Mouse (Mus musculus) right cerebral cortex, postnatal 10 days (tissue): ENCODE measurements at regions not wholly inside any gene's neighbourhood (a gene's known extent, or its start where the extent isn't known, plus 50 kb on each side); places are given as distances from the start of the nearest gene placed in this dataset.

ENCODE experiments used
- DNase-seq, 2 experiments: peaks; one replicate each; pipeline ENCODE4 v3.0.0; 2021; ENCODE audit warnings: low spot score in 2 of 2

- no peak for DNase-seq
Measured at GRCm38 (mm10) chr3:83553858-83554257, 212.3 kb upstream of the Sfrp2 start.

GRCm38 (mm10) chr3:83556788-83557515 lies 209.2 kb upstream of the Sfrp2 start:
- DNase-seq = no peak

- no peak for DNase-seq
Measured at GRCm38 (mm10) chr3:83562026-83562425, 204.1 kb upstream of the Sfrp2 start.

GRCm38 (mm10) chr3:83575526-83575925 lies 190.6 kb upstream of the Sfrp2 start:
- no peak for DNase-seq

GRCm38 (mm10) chr3:83576155-83576554 lies 190.0 kb upstream of the Sfrp2 start:
- peak; percentile 62 to 63 for DNase-seq

- peak in 1 of 2 experiments; percentile 22 for DNase-seq
Measured at GRCm38 (mm10) chr3:83580766-83581165, 185.4 kb upstream of the Sfrp2 start.

GRCm38 (mm10) chr3:83582256-83582655 lies 183.9 kb upstream of the Sfrp2 start:
- no peak for DNase-seq

- no peak for DNase-seq
Measured at GRCm38 (mm10) chr3:83583071-83583672, 182.9 kb upstream of the Sfrp2 start.

- no peak for DNase-seq
Measured at GRCm38 (mm10) chr3:83586086-83586485, 180.0 kb upstream of the Sfrp2 start.

GRCm38 (mm10) chr3:83586551-83586950 lies 179.6 kb upstream of the Sfrp2 start:
- DNase-seq = no peak

GRCm38 (mm10) chr3:83589127-83589526 lies 177.0 kb upstream of the Sfrp2 start:
- no peak for DNase-seq

- no peak for DNase-seq
Measured at GRCm38 (mm10) chr3:83591206-83591605, 174.9 kb upstream of the Sfrp2 start.

GRCm38 (mm10) chr3:83593321-83593720 lies 172.8 kb upstream of the Sfrp2 start:
- no peak for DNase-seq

- DNase-seq = peak in 1 of 2 experiments; percentile 22
Measured at GRCm38 (mm10) chr3:83601506-83601905, 164.6 kb upstream of the Sfrp2 start.

GRCm38 (mm10) chr3:83609095-83609770 lies 156.9 kb upstream of the Sfrp2 start:
- DNase-seq = no peak

GRCm38 (mm10) chr3:83620435-83620834 lies 145.7 kb upstream of the Sfrp2 start:
- no peak for DNase-seq

- no peak for DNase-seq
Measured at GRCm38 (mm10) chr3:83633032-83633431, 133.1 kb upstream of the Sfrp2 start.

GRCm38 (mm10) chr3:83640433-83640832 lies 125.7 kb upstream of the Sfrp2 start:
- no peak for DNase-seq

GRCm38 (mm10) chr3:83663716-83664115 lies 102.4 kb upstream of the Sfrp2 start:
- DNase-seq = no peak

- DNase-seq = no peak
Measured at GRCm38 (mm10) chr3:83676147-83676546, 90.0 kb upstream of the Sfrp2 start.

- DNase-seq = no peak
Measured at GRCm38 (mm10) chr3:83686611-83687010, 79.5 kb upstream of the Sfrp2 start.

GRCm38 (mm10) chr3:83687503-83687902 lies 78.6 kb upstream of the Sfrp2 start:
- DNase-seq = no peak
